Mouse (Mus musculus): ENCODE measurements around the gene Tspan15. TPM values are rescaled to one million over a fixed set of nuclear protein-coding genes. Genes with fewer than 3 reads are reported as not detected.

Tspan15 gene
- polyA plus RNA-seq, 1 experiment = 504 TPM

DNA sequence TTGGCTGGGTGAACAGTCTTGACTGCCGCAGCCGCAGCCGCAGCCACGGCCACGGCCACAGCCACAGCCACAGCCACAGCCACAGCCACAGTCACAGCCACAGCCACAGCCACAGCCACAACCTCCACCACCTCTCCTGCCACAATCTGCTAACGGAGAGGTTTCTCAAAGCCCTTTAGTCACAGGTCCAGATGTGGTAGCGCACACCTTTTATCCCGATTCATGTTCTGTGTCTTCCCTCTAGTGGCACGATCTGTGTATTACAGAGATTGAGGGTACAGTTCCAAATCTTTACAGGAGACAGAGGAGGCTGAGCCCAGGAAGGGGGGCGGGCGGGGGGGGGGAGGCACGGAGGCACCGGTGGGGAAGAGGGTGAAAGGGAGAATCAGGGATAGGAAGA is 11.8 kb upstream of the Tspan15 start:
- TF ChIP-seq POLR2A (IDR thresholded peaks at IDR 0.05; ENCODE audit: low read depth, low read length) (no peak), CTCF (IDR thresholded peaks at IDR 0.05; ENCODE audit: extremely low read depth, insufficient read length, insufficient replicate concordance, low read depth, low read length) (no peak)
- Histone ChIP-seq H3K4me1 (ENCODE audit: control insufficient read depth, insufficient read depth, insufficient read length, low read length) (peaks cover 11% of the 10 kb centered on the region; the same call in 1 of the 2 replicates), H3K27me3 (ENCODE audit: control insufficient read depth, insufficient read depth, low read length) (no peaks in the 10 kb centered on the region), H3K4me3 (ENCODE audit: low read depth, low read length) (no peak overlapping the region), H3K36me3 (ENCODE audit: control insufficient read depth, insufficient read depth, low read length) (no peaks in the 10 kb centered on the region), H3K27ac (ENCODE audit: insufficient read depth, low read depth, low read length) (no peak overlapping the region)
- WGBS = 41% methylated on average over 12 of the region's 13 CpGs

DNA sequence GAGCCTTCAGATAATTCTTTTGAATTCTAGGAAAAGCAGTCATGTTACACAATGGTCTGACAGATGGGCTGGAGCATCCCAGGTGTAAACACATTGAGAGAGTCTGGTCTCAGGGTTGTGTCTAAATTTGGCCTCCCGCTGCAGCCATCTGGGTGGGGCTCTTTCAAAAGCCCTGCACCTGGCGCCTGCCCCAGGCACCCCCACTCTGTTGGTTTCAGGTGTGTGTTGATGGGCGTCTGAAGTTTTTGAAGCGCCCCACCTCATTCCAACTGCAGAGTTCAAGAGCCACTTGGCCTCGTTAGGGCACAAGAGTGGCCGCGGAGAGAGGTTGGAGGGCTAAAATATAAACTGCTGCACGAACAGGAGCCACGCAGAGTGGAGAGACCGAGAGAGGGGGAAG is 11.3 kb upstream of the Tspan15 start:
- Histone ChIP-seq H3K4me1 (ENCODE audit: control insufficient read depth, insufficient read depth, insufficient read length, low read length) (peaks cover 9% of the 10 kb centered on the region; the same call in 1 of the 2 replicates), H3K4me3 (ENCODE audit: low read depth, low read length) (no peak overlapping the region), H3K36me3 (ENCODE audit: control insufficient read depth, insufficient read depth, low read length) (no peaks in the 10 kb centered on the region), H3K27ac (ENCODE audit: insufficient read depth, low read depth, low read length) (no peak overlapping the region), H3K27me3 (ENCODE audit: control insufficient read depth, insufficient read depth, low read length) (no peaks in the 10 kb centered on the region)
- WGBS = 58% methylated on average over 10 of the region's 10 CpGs
- no peak for TF ChIP-seq POLR2A (IDR thresholded peaks at IDR 0.05; ENCODE audit: low read depth, low read length)
- no peak for TF ChIP-seq CTCF (IDR thresholded peaks at IDR 0.05; ENCODE audit: extremely low read depth, insufficient read length, insufficient replicate concordance, low read depth, low read length)

DNA sequence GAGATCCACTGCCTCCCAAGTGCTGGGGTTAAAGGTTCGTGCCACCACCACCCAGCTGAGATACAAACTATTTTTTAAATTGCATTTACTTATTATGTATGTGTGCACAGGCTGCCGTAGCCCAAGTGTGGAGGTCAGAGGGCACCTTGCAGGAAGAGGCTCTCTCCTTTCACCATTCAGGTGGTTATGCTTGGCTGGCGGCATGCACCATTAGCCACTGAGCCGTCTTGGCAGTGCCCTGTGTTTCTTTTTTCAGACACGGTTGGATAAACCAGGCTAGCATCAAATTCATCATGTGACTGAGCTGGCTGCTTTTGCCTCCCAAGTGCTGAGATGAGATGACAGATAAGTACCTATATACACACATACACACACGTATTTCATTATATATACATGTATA is 8.2 kb upstream of the Tspan15 start:
- 52% methylated on average over 6 of the region's 6 CpGs for WGBS
- no peak for TF ChIP-seq CTCF (IDR thresholded peaks at IDR 0.05; ENCODE audit: extremely low read depth, insufficient read length, insufficient replicate concordance, low read depth, low read length)
- no peak for TF ChIP-seq POLR2A (IDR thresholded peaks at IDR 0.05; ENCODE audit: low read depth, low read length)

DNA sequence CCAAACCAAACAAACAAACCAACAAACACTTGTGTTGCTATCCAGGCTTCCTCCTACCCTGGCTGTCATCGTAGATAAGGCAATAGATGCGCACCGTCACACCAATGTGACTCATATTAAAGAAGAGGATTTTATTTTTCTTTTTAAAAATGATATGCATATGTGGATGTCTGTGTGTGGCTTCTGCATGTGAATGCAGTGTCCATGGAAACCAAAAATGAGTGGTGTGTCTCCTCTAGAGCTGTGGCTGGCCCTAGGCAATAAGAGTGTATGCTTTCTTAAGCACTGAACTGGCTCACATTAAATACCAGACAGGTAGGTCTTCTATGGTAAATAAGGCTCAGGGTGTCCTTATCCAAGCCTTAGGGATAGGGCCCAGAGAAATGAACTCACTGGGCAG is 7.6 kb upstream of the Tspan15 start:
- H3K4me3 ChIP-seq (ENCODE audit: low read depth, low read length) = no peak overlapping the region
- WGBS = over 99% methylated on average over 3 of the region's 3 CpGs
- peaks cover 9% of the 10 kb centered on the region; the same call in 1 of the 2 replicates for H3K4me1 ChIP-seq (ENCODE audit: control insufficient read depth, insufficient read depth, insufficient read length, low read length)
- H3K36me3 ChIP-seq (ENCODE audit: control insufficient read depth, insufficient read depth, low read length) = no peaks in the 10 kb centered on the region
- TF ChIP-seq POLR2A (IDR thresholded peaks at IDR 0.05; ENCODE audit: low read depth, low read length) (no peak), CTCF (IDR thresholded peaks at IDR 0.05; ENCODE audit: extremely low read depth, insufficient read length, insufficient replicate concordance, low read depth, low read length) (no peak)
- no peaks in the 10 kb centered on the region for H3K27me3 ChIP-seq (ENCODE audit: control insufficient read depth, insufficient read depth, low read length)
- no peak overlapping the region for H3K27ac ChIP-seq (ENCODE audit: insufficient read depth, low read depth, low read length)

More for the DNA sequence above, 8.2 kb upstream of the Tspan15 start:
- no peaks in the 10 kb centered on the region for H3K36me3 ChIP-seq (ENCODE audit: control insufficient read depth, insufficient read depth, low read length)
- H3K27ac ChIP-seq (ENCODE audit: insufficient read depth, low read depth, low read length) = no peak overlapping the region
- no peaks in the 10 kb centered on the region for H3K27me3 ChIP-seq (ENCODE audit: control insufficient read depth, insufficient read depth, low read length)
- no peak overlapping the region for H3K4me3 ChIP-seq (ENCODE audit: low read depth, low read length)
- peaks cover 9% of the 10 kb centered on the region; the same call in 1 of the 2 replicates for H3K4me1 ChIP-seq (ENCODE audit: control insufficient read depth, insufficient read depth, insufficient read length, low read length)

DNA sequence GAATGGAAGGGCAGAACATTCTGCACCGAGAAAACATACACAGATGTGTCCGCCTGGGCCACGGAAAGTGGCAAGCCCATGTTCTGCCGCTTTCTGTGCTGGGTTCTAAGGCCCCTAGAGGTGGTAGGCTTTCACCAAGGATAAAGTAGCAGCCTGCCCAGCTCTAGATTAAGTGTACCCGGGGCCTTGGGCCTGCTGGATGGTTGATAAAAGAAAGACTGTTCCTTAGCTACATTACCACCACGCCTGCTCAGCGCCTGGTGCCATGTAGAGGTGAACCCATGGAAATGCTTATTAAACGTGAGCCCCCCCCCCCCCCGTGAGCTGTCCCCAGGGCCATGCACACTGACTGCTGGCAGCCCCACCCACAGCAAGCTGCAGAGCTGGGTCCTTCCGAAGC is 6.2 kb upstream of the Tspan15 start:
- no peaks in the 10 kb centered on the region for H3K36me3 ChIP-seq (ENCODE audit: control insufficient read depth, insufficient read depth, low read length)
- no peak overlapping the region for H3K27ac ChIP-seq (ENCODE audit: insufficient read depth, low read depth, low read length)
- H3K4me1 ChIP-seq (ENCODE audit: control insufficient read depth, insufficient read depth, insufficient read length, low read length) = peaks cover 9% of the 10 kb centered on the region; the same call in 1 of the 2 replicates
- H3K4me3 ChIP-seq (ENCODE audit: low read depth, low read length) = no peak overlapping the region
- no peaks in the 10 kb centered on the region for H3K27me3 ChIP-seq (ENCODE audit: control insufficient read depth, insufficient read depth, low read length)
- 84% methylated on average over 10 of the region's 10 CpGs for WGBS
- no peak for TF ChIP-seq CTCF (IDR thresholded peaks at IDR 0.05; ENCODE audit: extremely low read depth, insufficient read length, insufficient replicate concordance, low read depth, low read length)
- TF ChIP-seq POLR2A (IDR thresholded peaks at IDR 0.05; ENCODE audit: low read depth, low read length) = no peak

DNA sequence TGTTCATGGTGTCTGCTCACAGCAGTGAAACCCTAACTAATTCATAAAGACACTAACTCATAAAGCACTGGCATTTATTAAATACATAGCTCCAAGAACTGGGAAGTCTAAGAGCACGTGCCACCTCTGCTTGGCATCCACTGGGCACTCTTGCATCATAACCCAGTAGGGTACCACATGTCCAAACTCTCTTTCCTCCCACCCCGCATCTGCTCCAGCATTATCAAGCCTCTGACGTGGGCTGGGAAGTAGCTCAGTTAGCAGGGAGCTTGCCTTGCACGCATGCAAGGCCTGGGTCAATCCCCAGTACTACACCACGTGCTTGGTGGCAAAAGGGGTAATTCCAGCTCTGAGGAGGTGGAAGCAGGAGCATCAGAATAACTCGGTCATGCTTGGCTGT is 5.1 kb upstream of the Tspan15 start:
- no peak overlapping the region for H3K4me3 ChIP-seq (ENCODE audit: low read depth, low read length)
- H3K27me3 ChIP-seq (ENCODE audit: control insufficient read depth, insufficient read depth, low read length) = no peaks in the 10 kb centered on the region
- no peak overlapping the region for H3K27ac ChIP-seq (ENCODE audit: insufficient read depth, low read depth, low read length)
- no peaks in the 10 kb centered on the region for H3K36me3 ChIP-seq (ENCODE audit: control insufficient read depth, insufficient read depth, low read length)
- peaks cover 9% of the 10 kb centered on the region; the same call in 1 of the 2 replicates for H3K4me1 ChIP-seq (ENCODE audit: control insufficient read depth, insufficient read depth, insufficient read length, low read length)
- TF ChIP-seq CTCF (IDR thresholded peaks at IDR 0.05; ENCODE audit: extremely low read depth, insufficient read length, insufficient replicate concordance, low read depth, low read length) = no peak
- TF ChIP-seq POLR2A (IDR thresholded peaks at IDR 0.05; ENCODE audit: low read depth, low read length) = no peak
- WGBS = 91% methylated on average over 6 of the region's 6 CpGs

DNA sequence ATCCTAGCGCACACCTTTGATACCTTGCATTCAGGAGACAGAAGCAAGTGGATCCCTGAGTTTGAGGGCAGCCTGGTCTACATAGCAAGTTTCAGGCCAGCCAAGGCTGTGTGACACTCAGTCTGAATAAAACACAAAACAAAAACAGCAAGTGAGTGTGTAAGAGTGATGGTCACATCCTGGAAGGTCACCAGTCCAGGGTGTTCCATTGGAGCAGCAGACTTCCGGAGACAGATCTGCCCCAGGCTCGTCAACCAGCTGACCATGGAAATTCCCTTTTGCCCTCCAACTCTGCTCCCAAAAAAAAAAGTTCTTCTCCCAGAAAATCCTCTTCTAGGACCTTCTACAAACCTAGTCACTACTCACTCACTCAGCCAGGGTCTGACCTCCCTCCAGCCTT is 760 bp upstream of the Tspan15 start:
- peaks cover 14% of the 10 kb centered on the region for H3K4me1 ChIP-seq (ENCODE audit: control insufficient read depth, insufficient read depth, insufficient read length, low read length)
- H3K27ac ChIP-seq (ENCODE audit: insufficient read depth, low read depth, low read length) = peak overlapping the region; percentile 17; the same call in 1 of the 2 replicates
- H3K27me3 ChIP-seq (ENCODE audit: control insufficient read depth, insufficient read depth, low read length) = no peaks in the 10 kb centered on the region
- H3K4me3 ChIP-seq (ENCODE audit: low read depth, low read length) = no peak overlapping the region
- TF ChIP-seq CTCF (IDR thresholded peaks at IDR 0.05; ENCODE audit: extremely low read depth, insufficient read length, insufficient replicate concordance, low read depth, low read length) (no peak), POLR2A (IDR thresholded peaks at IDR 0.05; ENCODE audit: low read depth, low read length) (no peak)
- 91% methylated on average over 3 of the region's 3 CpGs for WGBS
- no peaks in the 10 kb centered on the region for H3K36me3 ChIP-seq (ENCODE audit: control insufficient read depth, insufficient read depth, low read length)

Measured in small intestine, adult 2 months (tissue).